13 mouse cellular contexts compared by ENCODE assay signal in the genomic region with DNA sequence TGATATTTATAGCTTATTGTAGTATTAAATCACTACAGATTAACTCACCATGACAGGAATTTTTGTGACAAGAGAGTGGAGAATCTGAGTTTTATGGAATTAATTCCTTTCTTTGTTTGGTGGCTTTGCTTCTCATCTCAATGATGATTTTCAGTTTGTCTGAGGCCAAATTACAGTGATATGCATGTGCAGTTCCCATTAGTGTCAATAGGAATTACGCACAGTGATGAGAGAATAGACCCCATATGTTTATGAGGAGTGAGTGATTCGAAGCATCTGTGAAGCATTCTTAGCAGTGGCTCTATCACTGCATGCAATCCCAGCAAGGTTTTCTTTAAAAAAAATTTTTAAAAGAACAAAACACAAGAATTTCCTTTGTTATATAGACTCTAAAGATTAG.
"Had no signal": no experiment of that assay in that cellular context is flagged by ENCODE, and none has a peak within 500 bp of the region (broad histone marks: within the 10 kb centered on the region; RNA-seq: fewer than 3 reads in every experiment).

No protein-coding gene starts in this region.

- H3K36me3 ChIP-seq: limb, embryonic 12.5 days; liver, embryonic 13.5 days; midbrain, embryonic 12.5 days; neural tube, embryonic 13.5 days had no signal

- H3K4me2 ChIP-seq: limb, embryonic 12.5 days; liver, embryonic 13.5 days; midbrain, embryonic 12.5 days; neural tube, embryonic 13.5 days had no signal

- ATAC-seq: liver, postnatal 0 days had no signal

- DNase-seq: kidney, adult 18-20 months; kidney, postnatal 10 days; kidney, postnatal 4 days; liver; liver, embryonic 13.5 days; liver, postnatal 0 days; lung, postnatal 36 days; thymus, postnatal 4 days had no signal

- H3K9me3 ChIP-seq: limb, embryonic 12.5 days; liver, embryonic 13.5 days; midbrain, embryonic 12.5 days; neural tube, embryonic 13.5 days had no signal

- H3K9ac ChIP-seq: limb, embryonic 12.5 days; liver, embryonic 13.5 days; liver, postnatal 0 days; midbrain, embryonic 12.5 days; neural tube, embryonic 13.5 days had no signal

- H3K4me1 ChIP-seq: limb, embryonic 12.5 days; liver, embryonic 13.5 days; midbrain, embryonic 12.5 days had no signal

- H3K4me3 ChIP-seq: layer of hippocampus, adult 2 months; limb, embryonic 12.5 days; liver, embryonic 13.5 days; midbrain, embryonic 12.5 days; neural tube, embryonic 13.5 days had no signal

- H3K27me3 ChIP-seq: liver, embryonic 13.5 days; midbrain, embryonic 12.5 days had no signal

- H3K27ac ChIP-seq: layer of hippocampus, adult 2 months; limb, embryonic 12.5 days; liver, embryonic 13.5 days; midbrain, embryonic 12.5 days; neural tube, embryonic 13.5 days; stomach, postnatal 0 days had no signal
